Mouse (Mus musculus): Measurements from ENCODE around the gene Fkrp. TPM values are rescaled to one million over a fixed set of nuclear protein-coding genes. Genes with fewer than 3 reads are reported as not detected.

The Fkrp gene
- total RNA-seq, 4 experiments from 2014 or later, result 47.3 to 56.4 (median 53.0) TPM

GRCm38 (mm10) chr7:16793010-16793725, 23.4 kb downstream of the Fkrp start:
- DNase-seq (ENCODE audit: low spot score), result no peak

- no peak for DNase-seq (ENCODE audit: low spot score)
These were observed 24.2 kb downstream of the Fkrp start for GRCm38 (mm10) chr7:16792316-16792715.

- no peak for DNase-seq (ENCODE audit: low spot score)
These were observed 30.9 kb downstream of the Fkrp start for GRCm38 (mm10) chr7:16785541-16786083.

- DNase-seq (ENCODE audit: low spot score), result no peak
These were observed 32.0 kb downstream of the Fkrp start for GRCm38 (mm10) chr7:16784498-16784976.

GRCm38 (mm10) chr7:16783758-16784415, 32.6 kb downstream of the Fkrp start:
- DNase-seq (ENCODE audit: low spot score), result no peak

- no peak for DNase-seq (ENCODE audit: low spot score)
These were observed 33.3 kb downstream of the Fkrp start for GRCm38 (mm10) chr7:16783224-16783688.

GRCm38 (mm10) chr7:16782555-16783125, 33.9 kb downstream of the Fkrp start:
- no peak for DNase-seq (ENCODE audit: low spot score)

- no peak for DNase-seq (ENCODE audit: low spot score)
These were observed 34.5 kb downstream of the Fkrp start for GRCm38 (mm10) chr7:16781816-16782554.

GRCm38 (mm10) chr7:16781555-16781815, 35.0 kb downstream of the Fkrp start:
- DNase-seq (ENCODE audit: low spot score), result no peak

- DNase-seq (ENCODE audit: low spot score), result peak; percentile 93
These were observed 35.5 kb downstream of the Fkrp start, which contains the start of gene Slc1a5 for GRCm38 (mm10) chr7:16780825-16781554. TSS of gene Slc1a5 (plus strand) at chr7:16781340.

GRCm38 (mm10) chr7:16780076-16780475, 36.5 kb downstream of the Fkrp start:
- peak; percentile 61 for DNase-seq (ENCODE audit: low spot score)

- DNase-seq (ENCODE audit: low spot score), result no peak
These were observed 40.6 kb downstream of the Fkrp start for GRCm38 (mm10) chr7:16775888-16776287.

- no peak for DNase-seq (ENCODE audit: low spot score)
These were observed 50.1 kb downstream of the Fkrp start for GRCm38 (mm10) chr7:16766443-16766842.

GRCm38 (mm10) chr7:16763463-16764218, 52.9 kb downstream of the Fkrp start:
- DNase-seq (ENCODE audit: low spot score), result no peak

GRCm38 (mm10) chr7:16761630-16762029, 54.9 kb downstream of the Fkrp start:
- DNase-seq (ENCODE audit: low spot score), result no peak

GRCm38 (mm10) chr7:16761005-16761481, 55.5 kb downstream of the Fkrp start:
- DNase-seq (ENCODE audit: low spot score), result peak; percentile 84

GRCm38 (mm10) chr7:16760292-16760691, 56.2 kb downstream of the Fkrp start:
- peak; percentile 80 for DNase-seq (ENCODE audit: low spot score)

All from heart, adult 8-10 months (tissue).